Mouse (Mus musculus) forebrain, embryonic 12.5 days (tissue): ENCODE results near the gene Dnali1. TPM values are rescaled to one million over a fixed set of nuclear protein-coding genes. Genes with fewer than 3 reads are reported as not detected.

ENCODE experiments used
- ATAC-seq: fragments of 200-750 bp; cut with Nextera tagmentation; 2 replicates; pipeline ENCODE4 v1.8.0; 2017; ENCODE audit warnings: moderate TSS enrichment; ENCODE audit not compliant: low FRiP score
- H3K27ac ChIP-seq: fragments of 300-500 bp; sonication (generic); 2 replicates; pipeline ENCODE4 v1.5.1; 2016; ENCODE audit warnings: mild to moderate bottlenecking
- H3K27me3 ChIP-seq: fragments of 300-500 bp; sonication (generic); 2 replicates; pipeline ENCODE4 v1.6.1; 2016; ENCODE audit warnings: mild to moderate bottlenecking
- H3K36me3 ChIP-seq: fragments of 300-500 bp; sonication (generic); replicated peaks from 2 replicates; pipeline ENCODE4 v1.6.1; 2016; ENCODE audit warnings: mild to moderate bottlenecking
- H3K4me1 ChIP-seq: fragments of 300-500 bp; sonication (generic); 2 replicates; pipeline ENCODE4 v1.6.1; 2016
- H3K4me2 ChIP-seq: fragments of 300-500 bp; sonication (generic); 2 replicates; pipeline ENCODE4 v1.6.1; 2016; ENCODE audit warnings: mild to moderate bottlenecking, moderate library complexity
- H3K4me3 ChIP-seq: fragments of 300-500 bp; sonication (generic); replicated peaks from 2 replicates; pipeline ENCODE4 v1.5.1; 2016; ENCODE audit warnings: mild to moderate bottlenecking
- H3K9ac ChIP-seq: fragments of 300-500 bp; sonication (generic); 2 replicates; pipeline ENCODE4 v1.6.1; 2016; ENCODE audit warnings: mild to moderate bottlenecking
- H3K9me3 ChIP-seq: fragments of 300-500 bp; sonication (generic); 2 replicates; pipeline ENCODE4 v1.6.1; 2016
- WGBS: fragments of 180-500 bp; shearing (Covaris S2); methylation state at CpG from one replicate; pipeline ENCODE4 v1.1.7; 2016; 5-methylcytosine and 5-hydroxymethylcytosine counted together
- polyA plus RNA-seq: library from polyadenylated mRNA; unstranded; fragments of >200 nt; fragmentation: Nextera tagmentation; extraction: Ambion mirVana; gene quantifications from 2 replicates; pipeline ENCODE4 v1.2.1, GENCODE M21; 2016

Gene Dnali1
- polyA plus RNA-seq, 1 experiment from 2014 or later, result 0.28 TPM

GRCm38 (mm10) chr4:125020780-125021538, 44.5 kb downstream of the Dnali1 start:
- 33% methylated on average over 11 of the region's 11 CpGs for WGBS
- H3K9ac ChIP-seq, result no peak overlapping the region
- no peak overlapping the region for H3K4me3 ChIP-seq

DNA sequence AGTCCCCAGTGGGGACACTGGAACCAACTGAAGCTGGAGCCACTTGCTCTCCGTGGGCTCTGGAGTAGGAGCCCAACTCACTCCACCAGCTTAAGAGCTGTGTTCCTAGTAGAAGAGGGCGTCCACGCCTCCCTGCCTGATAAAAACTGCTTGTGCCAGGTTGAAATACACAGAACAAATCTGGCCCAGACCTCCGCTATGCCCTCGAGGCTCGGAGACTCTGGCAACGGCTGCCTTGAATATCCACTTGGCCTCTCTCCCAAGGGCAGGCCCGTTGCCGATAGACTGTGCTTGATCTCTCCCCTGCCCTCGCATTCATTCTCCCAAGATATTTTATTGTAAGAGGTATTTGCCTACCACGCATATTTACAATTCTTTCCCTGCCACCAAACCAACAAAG, 48.1 kb downstream of the Dnali1 start:
- Histone ChIP-seq H3K4me2 (no peak overlapping the region), H3K27me3 (0 out of 2 replicates have a peak, but pooled peaks cover under 1% of the 10 kb centered on the region), H3K9me3 (no peaks in the 10 kb centered on the region), H3K4me3 (no peak overlapping the region), H3K36me3 (no peaks in the 10 kb centered on the region), H3K9ac (no peak overlapping the region), H3K27ac (no peak overlapping the region), H3K4me1 (no peaks in the 10 kb centered on the region)
- ATAC-seq, result no peak
- 83% methylated on average over 11 of the region's 11 CpGs for WGBS

More at GRCm38 (mm10) chr4:125020780-125021538, 44.5 kb downstream of the Dnali1 start:
- Histone ChIP-seq H3K36me3 (no peaks in the 10 kb centered on the region), H3K4me2 (no peak overlapping the region), H3K4me1 (no peaks in the 10 kb centered on the region), H3K9me3 (no peaks in the 10 kb centered on the region), H3K27ac (no peak overlapping the region), H3K27me3 (0 out of 2 replicates have a peak, but pooled peaks cover 14% of the 10 kb centered on the region)
- no peak for ATAC-seq

DNA sequence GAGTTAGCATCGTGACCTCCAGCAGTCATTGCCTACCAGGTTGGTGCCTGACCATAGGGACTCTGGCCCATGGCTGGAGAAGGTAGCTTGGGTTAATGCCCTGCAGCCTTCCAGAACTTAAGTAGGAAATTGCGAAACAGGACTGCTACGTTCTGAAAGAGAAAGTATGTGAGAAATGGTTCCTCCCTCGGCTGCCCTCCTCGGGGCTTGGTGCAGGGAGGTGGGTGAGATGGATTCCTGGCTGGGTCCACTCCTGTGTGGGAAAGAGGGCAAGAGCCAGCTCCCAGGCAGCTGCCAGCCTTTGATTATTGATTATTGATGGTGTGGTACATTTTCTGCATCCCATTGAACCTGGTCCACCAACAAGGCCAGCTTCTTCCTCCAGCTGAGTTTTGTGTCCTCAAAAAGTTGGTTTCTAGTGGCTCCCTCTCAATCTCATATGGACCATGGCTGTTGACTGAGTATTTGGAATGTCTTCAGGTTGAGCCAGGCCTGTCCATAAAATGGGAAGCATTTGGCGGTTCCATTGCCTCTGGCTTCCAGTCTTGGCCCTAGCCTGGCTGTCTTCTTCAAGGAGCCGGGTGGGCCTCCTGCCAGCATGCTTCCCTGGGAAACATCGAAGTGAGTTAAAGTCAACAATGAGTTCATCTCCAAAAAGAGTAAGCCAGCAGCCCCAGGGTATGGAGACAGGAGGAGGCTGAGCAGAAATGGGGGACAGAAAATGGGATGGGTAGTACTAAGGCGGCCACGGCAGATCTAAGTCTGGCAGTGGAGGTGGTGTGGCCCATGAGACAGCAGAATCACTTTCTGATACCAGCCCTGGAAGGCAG, 49.5 kb downstream of the Dnali1 start, which contains the start of gene Gnl2:
TSS of gene Gnl2 (plus strand) at position 780 of the 830 bp plus-strand sequence.
- Histone ChIP-seq H3K4me2 (no peak within 1 kb of the TSS), H3K36me3 (no peaks in the 10 kb centered on the region), H3K27ac (no peak within 1 kb of the TSS), H3K4me1 (no peaks in the 10 kb centered on the region), H3K4me3 (no peak within 1 kb of the TSS), H3K27me3 (no peaks in the 10 kb centered on the region), H3K9ac (no peak within 1 kb of the TSS), H3K9me3 (no peaks in the 10 kb centered on the region)
- 92% methylated on average over 10 of the region's 10 CpGs for WGBS
- ATAC-seq, result no peak

DNA sequence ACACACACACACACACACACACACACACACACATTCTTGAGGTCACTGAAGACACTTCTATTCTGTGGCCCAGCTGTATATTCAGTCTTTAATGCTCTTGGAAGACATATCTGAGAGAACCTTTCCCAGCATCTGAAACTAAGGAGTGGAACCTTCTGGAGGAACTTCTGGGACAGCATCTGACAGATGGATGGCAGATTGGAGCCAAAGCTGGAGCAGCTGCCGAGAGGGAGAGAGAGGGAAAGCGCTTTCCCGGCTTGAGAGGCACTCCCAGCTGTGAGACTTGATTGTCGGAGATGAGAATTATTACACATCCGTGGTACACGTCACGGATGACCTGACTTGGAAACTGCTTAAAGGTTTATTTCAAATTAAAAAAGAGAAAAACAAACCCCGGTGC, 56.8 kb downstream of the Dnali1 start:
- H3K27me3 ChIP-seq, result peaks cover 14% of the 10 kb centered on the region; the same call in 1 of the 2 replicates
- H3K9ac ChIP-seq, result peak overlapping the region; percentile 21; the same call in 1 of the 2 replicates
- no peaks in the 10 kb centered on the region for H3K4me1 ChIP-seq
- H3K36me3 ChIP-seq, result no peaks in the 10 kb centered on the region
- H3K4me2 ChIP-seq, result no peak overlapping the region
- 78% methylated on average over 8 of the region's 8 CpGs for WGBS
- H3K9me3 ChIP-seq, result no peaks in the 10 kb centered on the region
- H3K27ac ChIP-seq, result no peak overlapping the region
- no peak overlapping the region for H3K4me3 ChIP-seq
- no peak for ATAC-seq

DNA sequence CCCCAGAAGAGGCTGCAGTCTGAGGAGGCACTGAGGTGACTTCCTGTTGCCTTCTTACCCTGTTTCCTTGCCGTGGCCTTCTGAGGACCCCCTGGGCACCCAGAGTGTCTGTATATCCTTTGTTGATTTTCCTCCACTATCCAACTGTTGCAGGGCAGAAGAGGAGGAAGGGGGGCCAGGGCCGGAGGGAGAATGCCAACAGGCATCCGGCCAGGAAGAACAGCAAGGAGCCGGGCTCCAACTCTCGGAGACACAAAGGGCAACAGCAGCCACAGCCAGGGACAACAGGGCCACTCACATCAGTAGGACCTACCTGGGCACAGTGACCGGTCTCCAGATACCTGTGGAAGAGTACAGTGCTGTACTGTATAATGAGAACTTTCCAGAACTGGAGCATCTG, 57.3 kb downstream of the Dnali1 start:
- H3K4me3 ChIP-seq, result no peak overlapping the region
- 70% methylated on average over 6 of the region's 6 CpGs for WGBS
- H3K9ac ChIP-seq, result no peak overlapping the region
- no peak for ATAC-seq
- peaks cover 14% of the 10 kb centered on the region; the same call in 1 of the 2 replicates for H3K27me3 ChIP-seq
- no peak overlapping the region for H3K4me2 ChIP-seq
- H3K27ac ChIP-seq, result no peak overlapping the region
- H3K36me3 ChIP-seq, result no peaks in the 10 kb centered on the region
- H3K9me3 ChIP-seq, result no peaks in the 10 kb centered on the region
- H3K4me1 ChIP-seq, result no peaks in the 10 kb centered on the region

DNA sequence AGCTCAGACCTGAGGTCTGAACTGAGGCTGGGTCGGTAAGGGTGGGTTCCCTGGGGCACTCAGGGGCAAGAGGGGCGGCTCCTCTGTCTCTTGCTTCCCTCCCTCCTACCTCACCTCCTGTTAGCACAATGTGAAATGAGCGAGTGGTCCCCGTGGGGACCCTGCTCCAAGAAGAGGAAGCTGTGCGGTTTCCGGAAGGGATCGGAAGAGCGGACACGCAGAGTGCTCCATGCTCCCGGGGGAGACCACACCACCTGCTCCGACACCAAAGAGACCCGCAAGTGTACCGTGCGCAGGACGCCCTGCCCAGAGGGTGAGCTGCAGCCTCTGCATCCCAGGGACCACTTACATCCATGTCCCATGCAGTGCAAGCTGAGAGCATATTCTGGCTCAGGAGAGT, 58.0 kb downstream of the Dnali1 start:
- no peaks in the 10 kb centered on the region for H3K9me3 ChIP-seq
- no peak overlapping the region for H3K9ac ChIP-seq
- no peak for ATAC-seq
- H3K36me3 ChIP-seq, result no peaks in the 10 kb centered on the region
- WGBS, result 53% methylated on average over 15 of the region's 15 CpGs
- H3K4me1 ChIP-seq, result no peaks in the 10 kb centered on the region
- peaks cover 14% of the 10 kb centered on the region; the same call in 1 of the 2 replicates for H3K27me3 ChIP-seq
- no peak overlapping the region for H3K4me2 ChIP-seq
- no peak overlapping the region for H3K27ac ChIP-seq
- H3K4me3 ChIP-seq, result no peak overlapping the region

Other genes with a start within 250 kb of the Dnali1 start
- gene Yrdc, start 215.0 kb downstream of the Dnali1 start, polyA plus RNA-seq, result 45.0 and 48.5 TPM in 2 replicates
- 60.1 and 64.9 TPM in 2 replicates for gene 1110065P20Rik, start 214.5 kb downstream of the Dnali1 start, polyA plus RNA-seq
- gene Maneal, start 203.5 kb downstream of the Dnali1 start, polyA plus RNA-seq, result 5.6 and 9.7 TPM in 2 replicates
- gene Epha10, start 184.8 kb downstream of the Dnali1 start, polyA plus RNA-seq, result 1.2 and 1.9 TPM in 2 replicates
- 16.7 and 18.9 TPM in 2 replicates for gene 9930104L06Rik, start 128.7 kb downstream of the Dnali1 start, polyA plus RNA-seq
- gene Cdca8, start 126.4 kb downstream of the Dnali1 start, polyA plus RNA-seq, result 243 and 257 TPM in 2 replicates
- 20.3 and 26.2 TPM in 2 replicates for gene Rspo1, start 79.3 kb downstream of the Dnali1 start, polyA plus RNA-seq
- 97.1 and 103 TPM in 2 replicates for gene Gnl2, start 49.1 kb downstream of the Dnali1 start, polyA plus RNA-seq
- gene Snip1, start 969 bp upstream of the Dnali1 start, polyA plus RNA-seq, result 29.8 and 32.2 TPM in 2 replicates
- 128 and 138 TPM in 2 replicates for gene Meaf6, start 19.4 kb upstream of the Dnali1 start, polyA plus RNA-seq
- 0.18 and 0.23 TPM in 2 replicates for gene Zc3h12a, start 62.1 kb upstream of the Dnali1 start, polyA plus RNA-seq